Mouse (Mus musculus) CH12.LX (cell line): Measurements from ENCODE around the gene Golga1.

Experiments
- CTCF ChIP-seq, 2 experiments: IDR thresholded peaks in 1 of 2; conservative IDR thresholded peaks in 1 of 2; 2 replicates each; pipeline ENCODE4 v1.5.1; 2011 to 2012; ENCODE audit warnings: low read depth in 2 of 2, low read length in 2 of 2, improper control_type of control experiment in 1 of 2, inconsistent platforms in 1 of 2, mild to moderate bottlenecking in 1 of 2, moderate library complexity in 1 of 2
- ELF1 ChIP-seq: IDR thresholded peaks from 2 replicates; pipeline ENCODE4 v1.6.1; 2014; ENCODE audit warnings: low read depth, mild to moderate bottlenecking, inconsistent platforms, low read length, improper control_type of control experiment
- EP300 ChIP-seq: IDR thresholded peaks from 2 replicates; pipeline ENCODE4 v1.6.1; 2011; ENCODE audit warnings: low read length, improper control_type of control experiment
- ETS1 ChIP-seq: conservative IDR thresholded peaks from 2 replicates; pipeline ENCODE4 v1.6.1; 2012; ENCODE audit warnings: low read depth, mild to moderate bottlenecking, inconsistent platforms, low read length, improper control_type of control experiment, moderate library complexity
- IRF4 ChIP-seq: IDR thresholded peaks from 2 replicates; pipeline ENCODE4 v1.6.1; 2014; ENCODE audit warnings: low read depth, mild to moderate bottlenecking, inconsistent platforms, low read length, improper control_type of control experiment
- JUND ChIP-seq: conservative IDR thresholded peaks from 2 replicates; pipeline ENCODE4 v1.6.1; 2011; ENCODE audit warnings: low read depth, low read length, improper control_type of control experiment
- MAFK ChIP-seq: IDR thresholded peaks from 2 replicates; pipeline ENCODE4 v1.6.1; 2011; ENCODE audit warnings: low read length, improper control_type of control experiment; ENCODE audit not compliant: insufficient replicate concordance
- NELFE ChIP-seq: IDR thresholded peaks from 2 replicates; pipeline ENCODE4 v1.6.1; 2011; ENCODE audit warnings: low read depth, low read length, improper control_type of control experiment
- NRF1 ChIP-seq: IDR thresholded peaks from 2 replicates; pipeline ENCODE4 v1.6.1; 2014; ENCODE audit warnings: low read depth, mild to moderate bottlenecking, inconsistent platforms, low read length, improper control_type of control experiment, moderate library complexity
- POLR2A ChIP-seq: IDR thresholded peaks from 2 replicates; pipeline ENCODE4 v1.6.1; 2011; ENCODE audit warnings: low read depth, mild to moderate bottlenecking, improper control_type of control experiment, low read length
- POLR2AphosphoS2 ChIP-seq: IDR thresholded peaks from 2 replicates; pipeline ENCODE4 v1.6.1; 2011; ENCODE audit warnings: low read depth, low read length, improper control_type of control experiment
- USF2 ChIP-seq: conservative IDR thresholded peaks from 2 replicates; pipeline ENCODE4 v1.6.1; 2011; ENCODE audit warnings: low read depth, low read length, improper control_type of control experiment
- ZC3H11A ChIP-seq: IDR thresholded peaks from 2 replicates; pipeline ENCODE4 v1.6.1; 2012; ENCODE audit warnings: low read depth, mild to moderate bottlenecking, inconsistent platforms, low read length, improper control_type of control experiment
- ZNF384 ChIP-seq: IDR thresholded peaks from 2 replicates; pipeline ENCODE4 v1.6.1; 2012; ENCODE audit warnings: low read depth, low read length, improper control_type of control experiment, inconsistent platforms

DNA sequence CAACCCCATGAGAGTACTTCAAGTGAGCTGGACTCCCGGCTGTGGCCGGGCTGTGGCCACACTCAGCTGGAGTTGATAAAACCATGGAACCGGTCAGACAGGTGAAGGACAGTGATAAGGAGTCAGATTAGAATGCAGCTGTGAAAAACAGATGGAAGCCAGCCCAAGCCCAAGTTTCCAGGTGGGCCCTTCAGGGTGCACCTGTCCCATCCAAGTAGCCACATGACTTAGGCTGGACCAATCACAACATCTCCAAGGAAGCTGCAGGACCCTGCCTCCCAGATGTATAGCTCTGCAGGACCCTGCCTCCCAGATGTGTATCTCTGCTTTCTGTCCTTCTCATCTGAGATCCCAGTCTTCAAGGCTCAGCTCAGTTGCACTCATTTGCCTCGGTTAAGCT is 73.3 kb downstream of the Golga1 start:
- TF ChIP-seq POLR2AphosphoS2 (no peak), POLR2A (no peak), CTCF (conservative IDR thresholded peaks at IDR 0.05 in 1 of 2, IDR thresholded peaks at IDR 0.05 in 1 of 2; ENCODE audit: low read depth in 2 of 2, low read length in 2 of 2) (no peak), IRF4 (no peak), NELFE (no peak), ZC3H11A (no peak), ZNF384 (no peak), EP300 (no peak), JUND (no peak), MAFK (no peak), USF2 (no peak), ETS1 (no peak), NRF1 (no peak), ELF1 (no peak)
